Mouse (Mus musculus) cerebellum, adult 2 months (tissue): Measurements from ENCODE around the gene Pdzd2.

Source experiments
- CTCF ChIP-seq: fragments of 200-500 bp; IDR thresholded peaks from 2 replicates; pipeline ENCODE4 v1.5.1; 2011; ENCODE audit warnings: low read depth, mild to moderate bottlenecking, control low read depth, low read length, moderate library complexity, borderline replicate concordance; ENCODE audit not compliant: insufficient read depth
- POLR2A ChIP-seq: fragments of 200-500 bp; IDR thresholded peaks from 2 replicates; pipeline ENCODE4 v1.6.1; 2011; ENCODE audit warnings: low read length, control low read depth, borderline replicate concordance; ENCODE audit not compliant: insufficient read depth

GRCm38 (mm10) chr15:12738301-12739093, 1.2 kb downstream of the Pdzd2 start:
- TF ChIP-seq POLR2A: no peak
- no peak for TF ChIP-seq CTCF
